Mouse (Mus musculus) MEL (cell line): Measurements from ENCODE around the gene Mog.

Experiments
- CTCF ChIP-seq, 3 experiments: IDR thresholded peaks in 2 of 3; conservative IDR thresholded peaks in 1 of 3; 2 replicates each; pipeline ENCODE4 v1.5.1; 2011 to 2012; ENCODE audit warnings: low read length in 3 of 3, low read depth in 2 of 3, mild to moderate bottlenecking in 2 of 3, improper control_type of control experiment in 1 of 3, inconsistent platforms in 1 of 3, mixed read lengths in 1 of 3, moderate library complexity in 1 of 3; ENCODE audit not compliant: control insufficient read depth in 1 of 3, insufficient read depth in 1 of 3, poor library complexity in 1 of 3, severe bottlenecking in 1 of 3
- ELF1 ChIP-seq: IDR thresholded peaks from 2 replicates; pipeline ENCODE4 v1.6.1; 2014; ENCODE audit warnings: low read depth, mild to moderate bottlenecking, inconsistent platforms, low read length, improper control_type of control experiment, moderate library complexity
- EP300 ChIP-seq, 2 experiments: IDR thresholded peaks; 2 replicates each; pipeline ENCODE4 v1.6.1; 2011; ENCODE audit warnings: improper control_type of control experiment in 2 of 2, low read length in 2 of 2, low read depth in 1 of 2, mild to moderate bottlenecking in 1 of 2
- ETS1 ChIP-seq: IDR thresholded peaks from 2 replicates; pipeline ENCODE4 v1.6.1; 2012; ENCODE audit warnings: low read depth, mild to moderate bottlenecking, inconsistent platforms, low read length, improper control_type of control experiment, moderate library complexity
- JUND ChIP-seq: IDR thresholded peaks from 2 replicates; pipeline ENCODE4 v1.6.1; 2011; ENCODE audit warnings: low read depth, mild to moderate bottlenecking, improper control_type of control experiment, low read length
- MAX ChIP-seq: IDR thresholded peaks from 2 replicates; pipeline ENCODE4 v1.6.1; 2011; ENCODE audit warnings: low read length, improper control_type of control experiment
- MEF2A ChIP-seq: IDR thresholded peaks from 2 replicates; pipeline ENCODE4 v1.6.1; 2014; ENCODE audit warnings: low read depth, mild to moderate bottlenecking, inconsistent platforms, low read length, improper control_type of control experiment; ENCODE audit not compliant: poor library complexity, insufficient replicate concordance, severe bottlenecking; ENCODE audit errors: extremely low read depth
- POLR2A ChIP-seq, 2 experiments: IDR thresholded peaks; 2 replicates each; pipeline ENCODE4 v1.6.1; 2011 to 2012; ENCODE audit warnings: low read length in 2 of 2, mild to moderate bottlenecking in 2 of 2, control low read depth in 1 of 2, improper control_type of control experiment in 1 of 2, low read depth in 1 of 2, moderate library complexity in 1 of 2; ENCODE audit not compliant: control insufficient read depth in 1 of 2, insufficient read depth in 1 of 2, poor library complexity in 1 of 2
- POLR2AphosphoS2 ChIP-seq: IDR thresholded peaks from 2 replicates; pipeline ENCODE4 v1.6.1; 2011; ENCODE audit warnings: low read length, improper control_type of control experiment
- SMC3 ChIP-seq: IDR thresholded peaks from 2 replicates; pipeline ENCODE4 v1.6.1; 2011; ENCODE audit warnings: low read depth, low read length, improper control_type of control experiment
- TCF12 ChIP-seq: IDR thresholded peaks from 2 replicates; pipeline ENCODE4 v1.6.1; 2014; ENCODE audit warnings: low read depth, mild to moderate bottlenecking, inconsistent platforms, low read length, improper control_type of control experiment, moderate library complexity
- ZKSCAN1 ChIP-seq: IDR thresholded peaks from 2 replicates; pipeline ENCODE4 v1.6.1; 2012; ENCODE audit warnings: low read depth, mild to moderate bottlenecking, inconsistent platforms, low read length, improper control_type of control experiment, moderate library complexity
- ZMIZ1 ChIP-seq: IDR thresholded peaks from 2 replicates; pipeline ENCODE4 v1.6.1; 2012; ENCODE audit warnings: low read depth, mild to moderate bottlenecking, inconsistent platforms, low read length, improper control_type of control experiment, moderate library complexity

GRCm38 (mm10) chr17:37009460-37010042 is 13.6 kb downstream of the Mog start:
- no peak for TF ChIP-seq CTCF (IDR thresholded peaks at IDR 0.05 in 2 of 3, conservative IDR thresholded peaks at IDR 0.05 in 1 of 3; ENCODE audit: control insufficient read depth in 1 of 3, insufficient read depth in 1 of 3, low read depth in 2 of 3, low read length in 3 of 3, poor library complexity in 1 of 3, severe bottlenecking in 1 of 3)
- no peak for TF ChIP-seq SMC3
- TF ChIP-seq TCF12 = no peak
- TF ChIP-seq POLR2A (IDR thresholded peaks at IDR 0.05; ENCODE audit: control insufficient read depth in 1 of 2, insufficient read depth in 1 of 2, low read depth in 1 of 2, low read length in 2 of 2, poor library complexity in 1 of 2) = no peak
- no peak for TF ChIP-seq JUND
- TF ChIP-seq ETS1 = no peak
- TF ChIP-seq MEF2A = no peak
- no peak for TF ChIP-seq POLR2AphosphoS2
- TF ChIP-seq EP300 (IDR thresholded peaks at IDR 0.05; ENCODE audit: low read depth in 1 of 2, low read length in 2 of 2) = no peak
- TF ChIP-seq ZKSCAN1 = no peak
- no peak for TF ChIP-seq ELF1
- no peak for TF ChIP-seq ZMIZ1
- TF ChIP-seq MAX = no peak
